Mouse (Mus musculus): ENCODE measurements around the gene Saa2.

- TF ChIP-seq CTCF (IDR thresholded peaks at IDR 0.05 in 2 of 3, conservative IDR thresholded peaks at IDR 0.05 in 1 of 3; ENCODE audit: control insufficient read depth in 1 of 3, insufficient read depth in 1 of 3, low read depth in 2 of 3, low read length in 3 of 3, poor library complexity in 1 of 3, severe bottlenecking in 1 of 3) (no peak), EP300 (IDR thresholded peaks at IDR 0.05; ENCODE audit: low read depth in 1 of 2, low read length in 2 of 2) (no peak), ZC3H11A (IDR thresholded peaks at IDR 0.05; ENCODE audit: low read depth, low read length) (no peak), UBTF (IDR thresholded peaks at IDR 0.05; ENCODE audit: borderline replicate concordance, insufficient read depth, low read depth, low read length) (no peak), MAX (IDR thresholded peaks at IDR 0.05; ENCODE audit: low read length) (no peak), USF1 (IDR thresholded peaks at IDR 0.05; ENCODE audit: low read depth, low read length) (no peak), POLR2A (IDR thresholded peaks at IDR 0.05; ENCODE audit: control insufficient read depth in 1 of 2, insufficient read depth in 1 of 2, low read depth in 1 of 2, low read length in 2 of 2, poor library complexity in 1 of 2) (no peak), GATA1 (IDR thresholded peaks at IDR 0.05; ENCODE audit: low read depth, low read length) (no peak), SMC3 (IDR thresholded peaks at IDR 0.05; ENCODE audit: low read depth, low read length) (no peak), MYC (IDR thresholded peaks at IDR 0.05; ENCODE audit: low read depth, low read length) (no peak), TBP (IDR thresholded peaks at IDR 0.05; ENCODE audit: low read depth, low read length) (no peak)
These were observed 9.6 kb downstream of the Saa2 start for GRCm38 (mm10) chr7:46761049-46761795.

Data from MEL (cell line).